Mouse (Mus musculus) heart, postnatal 0 days (tissue): Measurements from ENCODE around the gene Spred2. TPM values are rescaled to one million over a fixed set of nuclear protein-coding genes. Genes with fewer than 3 reads are reported as not detected.

Source experiments
- ATAC-seq: fragments of 200-750 bp; cut with Nextera tagmentation; 2 replicates; pipeline ENCODE4 v1.8.0; 2017; ENCODE audit warnings: low read depth, moderate number of reproducible peaks, moderate library complexity; ENCODE audit not compliant: insufficient read depth
- DNase-seq: peaks from one replicate; pipeline ENCODE4 v3.0.0-alpha.2; 2016; ENCODE audit warnings: low spot score
- H3K27ac ChIP-seq: fragments of 300-500 bp; sonication (generic); 2 replicates; pipeline ENCODE4 v1.5.1; 2014; ENCODE audit warnings: low read depth, mild to moderate bottlenecking
- H3K27me3 ChIP-seq: fragments of 300-500 bp; sonication (generic); 2 replicates; pipeline ENCODE4 v1.6.1; 2014; ENCODE audit warnings: low read length, mixed read lengths; ENCODE audit not compliant: control insufficient read depth, insufficient read depth
- H3K36me3 ChIP-seq: fragments of 300-500 bp; sonication (generic); replicated peaks from 2 replicates; pipeline ENCODE4 v1.6.1; 2014; ENCODE audit warnings: low read length, mixed read lengths; ENCODE audit not compliant: control insufficient read depth, insufficient read depth
- H3K4me1 ChIP-seq: fragments of 300-500 bp; sonication (generic); 2 replicates; pipeline ENCODE4 v1.6.1; 2014; ENCODE audit warnings: antibody characterized with exemption; ENCODE audit not compliant: control insufficient read depth, insufficient read depth
- H3K4me2 ChIP-seq: fragments of 300-500 bp; sonication (generic); 2 replicates; pipeline ENCODE4 v1.6.1; 2014; ENCODE audit warnings: low read depth, mild to moderate bottlenecking, low read length, moderate library complexity
- H3K4me3 ChIP-seq: fragments of 300-500 bp; sonication (generic); 2 replicates; pipeline ENCODE4 v1.5.1; 2014; ENCODE audit warnings: low read depth, low read length
- H3K9ac ChIP-seq: fragments of 300-500 bp; sonication (generic); replicated peaks from 2 replicates; pipeline ENCODE4 v1.6.1; 2014; ENCODE audit warnings: low read depth, low read length, mixed read lengths
- H3K9me3 ChIP-seq: fragments of 300-500 bp; sonication (generic); replicated peaks from 2 replicates; pipeline ENCODE4 v1.6.1; 2016; ENCODE audit warnings: low read length; ENCODE audit not compliant: control insufficient read depth
- CTCF ChIP-seq: IDR thresholded peaks from 2 replicates; pipeline ENCODE4 v1.5.1; 2016; ENCODE audit warnings: antibody characterized with exemption, control low read depth, low read depth
- EP300 ChIP-seq: IDR thresholded peaks from 2 replicates; pipeline ENCODE4 v1.6.1; 2016; ENCODE audit warnings: antibody characterized with exemption, low read depth
- WGBS: fragments of 180-500 bp; shearing (Covaris S2); extraction: QIAGEN DNeasy Blood & Tissue Kit; methylation state at CpG from one replicate; pipeline ENCODE4 v1.1.7; 2014; 5-methylcytosine and 5-hydroxymethylcytosine counted together
- polyA plus RNA-seq: library from polyadenylated mRNA; unstranded; fragments of >200 nt; fragmentation: Nextera tagmentation; extraction: Ambion mirVana; gene quantifications from 2 replicates; pipeline ENCODE4 v1.2.1, GENCODE M21; 2015
- total RNA-seq: library from RNA; depleted of rRNA; stranded (reverse); fragments of >200 nt; gene quantifications from 2 replicates; pipeline ENCODE4 v1.2.3, GENCODE M21; 2014; ENCODE audit warnings: low replicate concordance

Spred2 gene
- total and polyA plus RNA-seq, 2 experiments from 2014 or later: 3.2 to 8.2 TPM

DNA sequence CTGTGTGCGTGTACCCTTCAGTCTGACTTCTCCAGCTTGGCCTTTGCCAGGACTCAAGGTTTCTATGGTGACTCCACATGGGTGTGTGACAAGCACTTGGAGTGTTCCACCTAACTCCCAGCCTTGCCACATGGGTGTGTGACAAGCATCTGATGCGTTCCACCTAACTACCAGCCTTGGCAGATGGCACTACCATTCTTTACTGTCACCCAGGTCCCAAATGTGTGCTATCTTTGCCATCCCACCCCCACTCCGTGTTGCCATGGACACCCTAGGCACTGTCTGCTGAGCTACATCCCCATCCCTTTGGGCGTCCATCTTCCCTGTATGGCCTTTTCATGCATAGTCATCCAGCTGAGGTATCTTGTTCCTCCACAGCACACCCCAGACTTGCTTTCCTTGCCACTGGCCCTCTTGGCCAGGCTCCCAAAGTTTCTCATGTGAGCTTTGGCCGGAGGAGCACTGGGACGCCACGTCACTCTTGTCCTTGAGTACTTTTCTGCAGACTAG, 23.5 kb downstream of the Spred2 start:
- Histone ChIP-seq H3K4me2 (no peak overlapping the region), H3K27me3 (no peaks in the 10 kb centered on the region), H3K9me3 (no peaks in the 10 kb centered on the region), H3K4me3 (no peak overlapping the region), H3K36me3 (peaks cover 6% of the 10 kb centered on the region; the same call in 1 of the 2 replicates), H3K4me1 (peaks cover 14% of the 10 kb centered on the region), H3K27ac (no peak overlapping the region), H3K9ac (no peak overlapping the region)
- peak; percentile 41; the same call in 1 of the 2 replicates for ATAC-seq
- DNase-seq: no peak
- no peak for TF ChIP-seq EP300
- no peak for TF ChIP-seq CTCF
- WGBS: 53% methylated on average over 7 of the region's 7 CpGs

DNA sequence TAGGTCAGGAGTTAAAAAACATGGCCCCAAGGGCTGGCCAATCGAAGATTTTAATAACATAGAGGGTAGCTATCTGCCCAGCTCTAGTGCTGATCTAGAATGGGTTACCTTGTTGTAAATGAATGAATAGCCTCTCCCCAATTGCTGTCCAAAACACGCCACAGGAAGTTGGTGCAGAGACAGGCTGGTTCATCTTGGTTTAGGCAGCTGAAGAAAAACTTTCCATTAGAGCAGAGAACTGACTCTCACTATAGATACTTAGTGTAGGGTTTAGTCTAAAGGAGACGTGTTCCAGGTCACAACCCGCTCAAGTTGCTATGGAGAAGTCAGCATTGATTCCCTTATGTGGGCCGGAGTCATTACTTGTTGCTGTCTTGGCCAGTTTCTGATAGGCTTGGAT, 25.6 kb downstream of the Spred2 start:
- Histone ChIP-seq H3K4me1 (peaks cover 14% of the 10 kb centered on the region), H3K36me3 (peaks cover 6% of the 10 kb centered on the region; the same call in 1 of the 2 replicates), H3K27ac (peak overlapping the region; percentile 27; the same call in 1 of the 2 replicates), H3K9ac (no peak overlapping the region), H3K4me3 (no peak overlapping the region), H3K27me3 (no peaks in the 10 kb centered on the region), H3K9me3 (no peaks in the 10 kb centered on the region), H3K4me2 (no peak overlapping the region)
- DNase-seq (no peak), ATAC-seq (no peak)
- TF ChIP-seq EP300 (no peak), CTCF (no peak)
- WGBS: 82% methylated on average over 5 of the region's 5 CpGs

DNA sequence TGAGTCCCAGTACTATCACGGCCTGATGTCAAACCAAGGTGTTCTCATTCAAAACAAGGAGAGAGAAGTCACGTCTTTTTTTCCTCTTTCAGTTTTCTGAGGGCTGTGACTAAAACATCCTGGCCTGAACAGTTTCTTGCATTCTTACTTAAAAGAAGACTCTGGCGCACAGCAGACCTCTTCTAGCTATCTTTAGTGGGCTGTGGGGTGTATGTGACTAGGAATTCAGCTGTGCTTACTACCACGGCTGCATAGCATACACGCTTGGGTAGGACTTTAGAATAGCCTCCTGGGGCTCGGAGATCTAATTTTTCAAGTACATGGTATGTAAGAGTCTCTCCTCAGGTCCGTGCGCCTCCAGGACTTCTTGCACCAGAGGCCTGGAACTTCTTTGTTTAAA, 26.0 kb downstream of the Spred2 start:
- no peak for ATAC-seq
- H3K4me3 ChIP-seq: no peak overlapping the region
- no peaks in the 10 kb centered on the region for H3K9me3 ChIP-seq
- 59% methylated on average over 8 of the region's 8 CpGs for WGBS
- H3K27me3 ChIP-seq: no peaks in the 10 kb centered on the region
- TF ChIP-seq CTCF: no peak
- no peak for TF ChIP-seq EP300
- DNase-seq: no peak
- H3K4me1 ChIP-seq: peaks cover 14% of the 10 kb centered on the region
- H3K9ac ChIP-seq: no peak overlapping the region
- H3K36me3 ChIP-seq: peaks cover 6% of the 10 kb centered on the region; the same call in 1 of the 2 replicates
- peak overlapping the region; percentile 27; the same call in 1 of the 2 replicates for H3K27ac ChIP-seq
- H3K4me2 ChIP-seq: no peak overlapping the region

DNA sequence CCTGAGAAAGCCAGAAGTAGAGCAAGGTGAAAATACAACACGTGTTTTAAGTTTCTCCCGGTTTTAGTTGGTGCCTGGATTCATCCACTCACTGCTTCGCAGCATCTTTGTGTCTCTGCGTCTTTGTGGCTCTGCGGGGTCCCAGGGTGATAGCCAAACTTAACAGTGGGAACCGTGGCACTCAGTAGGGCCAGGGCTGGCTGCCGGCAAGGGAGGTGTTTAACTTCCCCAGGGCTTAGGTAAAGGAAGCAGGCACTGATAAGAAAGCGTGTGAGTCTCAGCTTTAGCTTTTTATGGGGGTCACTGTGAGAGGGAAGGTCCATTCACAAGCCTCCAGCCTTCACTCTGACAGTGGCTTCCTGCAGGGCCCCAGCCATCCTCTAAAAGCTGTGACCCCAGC, 28.8 kb downstream of the Spred2 start:
- DNase-seq (no peak), ATAC-seq (no peak)
- no peaks in the 10 kb centered on the region for H3K9me3 ChIP-seq
- H3K36me3 ChIP-seq: no peaks in the 10 kb centered on the region
- H3K4me2 ChIP-seq: no peak overlapping the region
- no peak overlapping the region for H3K9ac ChIP-seq
- H3K27ac ChIP-seq: no peak overlapping the region
- H3K4me1 ChIP-seq: peaks cover 5% of the 10 kb centered on the region
- no peak overlapping the region for H3K4me3 ChIP-seq
- no peak for TF ChIP-seq CTCF
- no peak for TF ChIP-seq EP300
- no peaks in the 10 kb centered on the region for H3K27me3 ChIP-seq
- 24% methylated on average over 8 of the region's 8 CpGs for WGBS

DNA sequence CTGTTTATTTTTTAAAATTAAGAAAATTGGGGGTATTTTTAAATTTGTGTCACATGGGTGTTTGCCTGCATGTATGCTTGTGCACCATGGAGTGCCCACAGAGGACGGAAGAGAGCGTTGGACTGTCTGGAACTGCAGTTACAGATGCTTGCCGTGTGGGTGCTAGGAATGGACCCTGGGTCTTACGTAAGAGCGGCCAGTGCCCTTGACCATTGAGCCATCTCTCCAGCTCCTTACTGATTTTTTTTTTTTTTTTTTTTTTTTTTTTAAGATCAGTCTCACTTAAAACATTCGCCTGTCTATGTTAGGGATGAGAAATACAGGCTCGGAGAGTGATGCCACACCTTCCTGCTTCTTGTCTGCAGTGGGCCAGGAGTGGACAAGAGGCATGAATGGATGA, 29.7 kb downstream of the Spred2 start:
- DNase-seq: no peak
- H3K4me3 ChIP-seq: no peak overlapping the region

DNA sequence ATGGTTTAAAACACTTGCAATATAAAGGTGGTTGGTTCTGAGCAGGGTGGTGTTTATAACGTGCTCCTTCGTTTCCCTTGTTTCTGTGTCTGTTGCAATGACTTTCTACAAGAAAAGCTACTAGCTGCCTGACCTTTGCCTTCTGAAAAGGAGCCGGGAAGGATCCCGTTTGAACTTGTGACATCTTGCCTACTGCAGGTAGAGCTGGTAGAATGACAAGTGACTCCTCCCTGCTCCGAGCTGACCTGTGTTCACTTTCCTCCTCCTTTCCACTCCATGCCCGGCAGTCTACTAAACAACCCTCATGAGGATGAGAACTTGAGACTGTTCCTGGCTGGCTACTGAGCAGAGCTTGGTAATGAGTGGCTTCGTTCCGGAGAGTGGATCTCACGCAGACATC, 30.9 kb downstream of the Spred2 start:
- DNase-seq (no peak), ATAC-seq (no peak)
- Histone ChIP-seq H3K9me3 (no peaks in the 10 kb centered on the region), H3K27me3 (no peaks in the 10 kb centered on the region), H3K27ac (no peak overlapping the region), H3K4me2 (no peak overlapping the region), H3K4me1 (no peaks in the 10 kb centered on the region; the same call in 1 of the 2 replicates), H3K9ac (no peak overlapping the region), H3K4me3 (no peak overlapping the region), H3K36me3 (no peaks in the 10 kb centered on the region)
- TF ChIP-seq EP300 (no peak), CTCF (no peak)
- WGBS: 78% methylated on average over 9 of the region's 9 CpGs

More for the DNA sequence above, 29.7 kb downstream of the Spred2 start:
- no peak overlapping the region for H3K4me2 ChIP-seq
- H3K9ac ChIP-seq: no peak overlapping the region
- H3K36me3 ChIP-seq: no peaks in the 10 kb centered on the region
- TF ChIP-seq CTCF (no peak), EP300 (no peak)
- whole genome bisulfite sequencing: 92% methylated on average over 7 of the region's 7 CpGs
- H3K4me1 ChIP-seq: no peaks in the 10 kb centered on the region; the same call in 1 of the 2 replicates
- H3K9me3 ChIP-seq: no peaks in the 10 kb centered on the region
- H3K27me3 ChIP-seq: no peaks in the 10 kb centered on the region
- H3K27ac ChIP-seq: no peak overlapping the region
- no peak for ATAC-seq
